Mouse (Mus musculus) adrenal gland, postnatal 25 days (tissue): ENCODE measurements at regions not wholly inside any gene's neighbourhood (a gene's known extent, or its start where the extent isn't known, plus 50 kb on each side); places are given as distances from the start of the nearest gene placed in this dataset.

ENCODE experiments used
- DNase-seq: peaks from one replicate; pipeline ENCODE4 v3.0.0; 2021; ENCODE audit warnings: mixed read lengths

- no peak for DNase-seq
Observed at GRCm38 (mm10) chr8:51032386-51032785, 2188.6 kb upstream of the Tenm3 start.

DNA sequence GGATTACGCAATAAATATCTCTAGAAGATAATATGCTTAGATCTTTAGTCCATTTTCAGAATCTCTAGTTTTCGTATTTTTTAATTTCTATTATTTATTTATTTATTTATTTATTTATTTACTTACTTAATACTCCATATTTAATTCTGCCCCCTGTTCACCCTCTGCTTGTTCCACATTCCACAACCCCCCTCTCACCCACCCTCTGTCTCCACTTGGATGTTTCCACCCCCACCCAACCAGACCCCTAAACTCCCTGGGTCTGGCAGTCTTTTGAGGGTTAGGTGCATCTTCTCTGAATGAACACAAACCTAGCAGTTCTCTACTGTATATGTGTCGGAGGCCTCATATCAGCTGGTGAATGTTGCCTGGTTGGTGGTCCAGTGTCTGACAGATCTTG lies 2166.8 kb upstream of the Tenm3 start:
- no peak for DNase-seq

GRCm38 (mm10) chr8:50967386-50967785 lies 2123.6 kb upstream of the Tenm3 start:
- no peak for DNase-seq

- DNase-seq: no peak
Observed at GRCm38 (mm10) chr8:50917540-50917939, 2073.8 kb upstream of the Tenm3 start.

- no peak for DNase-seq
Observed at GRCm38 (mm10) chr8:50916733-50917113, 2073.0 kb upstream of the Tenm3 start.

GRCm38 (mm10) chr8:50915876-50916732 lies 2072.4 kb upstream of the Tenm3 start:
- peak; percentile 12 for DNase-seq

DNA sequence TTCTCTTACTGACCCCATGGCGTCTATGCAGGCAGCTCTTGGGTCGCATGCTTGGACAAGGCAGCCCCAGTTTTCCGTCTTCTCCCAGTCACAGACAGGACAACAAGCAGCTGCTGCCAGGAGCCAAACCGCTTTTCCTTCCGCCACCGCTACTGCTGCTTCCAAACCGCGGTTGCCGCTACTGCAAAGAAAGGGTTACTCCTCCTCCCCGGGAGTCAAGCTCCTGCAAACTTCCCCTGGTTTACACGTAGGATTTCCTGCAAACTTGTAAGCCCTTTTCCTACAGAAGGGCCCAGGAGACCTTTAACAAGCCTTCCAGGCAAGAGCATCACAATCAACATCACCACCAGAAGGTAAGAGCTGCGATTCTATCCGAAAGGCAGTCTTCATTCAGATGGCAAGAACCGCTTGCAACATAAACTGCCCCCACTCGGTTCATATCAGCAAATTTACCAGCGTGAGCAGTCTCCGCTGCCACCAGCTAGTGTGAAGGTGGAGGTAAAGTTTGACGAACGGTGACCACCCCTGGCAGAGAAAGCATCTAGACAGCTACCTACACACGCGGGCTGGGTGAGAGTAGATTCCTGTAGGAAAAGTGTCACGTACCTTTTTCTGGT lies 2071.6 kb upstream of the Tenm3 start:
- no peak for DNase-seq

DNA sequence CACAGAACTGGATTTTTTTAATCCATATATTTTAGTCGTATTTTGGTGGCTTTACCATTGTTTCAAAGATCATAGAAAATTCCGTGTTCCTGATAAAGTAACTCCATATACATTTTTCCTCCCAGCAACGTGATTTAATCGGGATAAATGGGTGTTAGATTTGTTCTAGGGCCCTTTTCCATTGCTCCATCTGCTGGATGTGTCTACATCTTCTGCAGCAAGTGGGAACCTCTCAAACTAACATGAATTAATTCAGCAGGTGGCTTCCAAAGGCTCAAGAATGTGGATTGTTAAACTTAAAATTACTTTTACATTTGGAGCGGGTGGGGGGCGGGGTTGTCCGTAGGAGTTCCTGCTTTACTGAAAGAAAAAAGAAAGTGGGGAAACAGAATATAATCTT lies 2070.9 kb upstream of the Tenm3 start:
- DNase-seq: no peak

DNA sequence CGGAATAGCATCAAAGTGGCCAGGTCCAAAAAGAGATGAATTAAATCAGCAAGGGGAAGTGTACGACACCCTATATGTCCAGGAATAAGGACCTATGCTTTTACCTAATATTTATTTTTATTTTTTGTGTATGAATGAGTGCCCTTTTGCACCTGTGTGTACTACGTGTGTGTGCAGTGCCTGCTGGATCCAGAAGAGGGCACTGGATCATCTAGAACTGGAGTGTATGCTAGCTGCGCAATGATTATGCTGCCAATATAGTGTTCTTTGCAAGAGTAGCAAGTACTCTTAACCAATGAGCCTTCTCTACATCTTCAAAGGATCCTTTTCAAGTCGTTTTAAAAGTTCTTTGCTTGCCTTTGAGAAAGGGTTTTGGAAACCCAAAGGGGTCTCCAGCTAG lies 2034.4 kb upstream of the Tenm3 start:
- no peak for DNase-seq
